17 mouse cellular contexts compared by ENCODE assay signal in the genomic region with DNA sequence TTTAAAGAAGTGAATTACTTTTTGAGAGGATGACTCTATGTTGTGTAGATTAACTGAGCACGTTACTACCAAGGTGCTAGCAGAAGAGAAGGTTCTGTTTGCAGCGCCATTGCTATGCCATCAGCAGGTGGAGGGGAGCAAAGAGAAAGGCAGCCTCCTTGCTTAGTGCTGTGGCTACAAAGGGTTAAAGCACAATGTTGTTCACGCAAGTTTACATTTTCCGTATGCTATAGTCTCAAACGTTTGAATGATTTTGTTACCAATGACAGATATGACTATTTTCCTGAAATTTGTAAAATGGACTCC.
DNase-seq lines count a peak whose midpoint lies in the region; ATAC-seq and TF ChIP-seq lines count a peak whose summit lies in the region.
"Had no signal": no experiment of that assay in that cellular context is flagged by ENCODE, and none has a peak within 500 bp of the region (broad histone marks: within the 10 kb centered on the region; RNA-seq: fewer than 3 reads in every experiment).

No protein-coding gene starts in this region.

- H3K9me3 ChIP-seq in forebrain, postnatal 0 days (ENCODE audit: low read length), result no peaks in the 10 kb centered on the region
- no peaks in the 10 kb centered on the region for H3K9me3 ChIP-seq in limb, embryonic 15.5 days
- no peaks in the 10 kb centered on the region for H3K9me3 ChIP-seq in neural tube, embryonic 12.5 days

- H3K27ac ChIP-seq in layer of hippocampus, adult 2 months, result peak overlapping the region; percentile 49; the same call in 1 of the 2 replicates
- no peak overlapping the region for H3K27ac ChIP-seq in forebrain, postnatal 0 days (ENCODE audit: low read depth, low read length)
- no peak overlapping the region for H3K27ac ChIP-seq in limb, embryonic 15.5 days
- H3K27ac ChIP-seq in neural tube, embryonic 12.5 days, result no peak overlapping the region
- H3K27ac ChIP-seq: macrophage had no signal

- 26% methylated on average over 5 of the region's 5 CpGs for WGBS in forebrain, postnatal 0 days
- WGBS in limb, embryonic 15.5 days, result 47% methylated on average over 5 of the region's 5 CpGs
- 70% methylated on average over 5 of the region's 5 CpGs for WGBS in neural tube, embryonic 12.5 days

- no peak for DNase-seq in layer of hippocampus, adult 2 months (ENCODE audit: low spot score in 2 of 2)
- no peak for DNase-seq in layer of hippocampus, adult 9-10 months (ENCODE audit: low spot score)
- no peak for DNase-seq in forebrain, postnatal 0 days
- no peak for DNase-seq in layer of hippocampus, postnatal 36 days
- DNase-seq in gastrocnemius, postnatal 10 days, result no peak
- DNase-seq: cerebellum, adult 9-11 months; heart, postnatal 10 days; kidney, postnatal 10 days; layer of hippocampus, adult 9-11 months; left cerebral cortex, postnatal 4 days; liver, postnatal 0 days; thymus, adult 2 months had no signal

- H3K4me3 ChIP-seq in layer of hippocampus, adult 2 months, result peak overlapping the region; percentile 43
- peak overlapping the region; percentile 8; the same call in 1 of the 2 replicates for H3K4me3 ChIP-seq in forebrain, postnatal 0 days (ENCODE audit: low read depth, low read length)
- no peak overlapping the region for H3K4me3 ChIP-seq in limb, embryonic 15.5 days
- no peak overlapping the region for H3K4me3 ChIP-seq in neural tube, embryonic 12.5 days

- H3K4me1 ChIP-seq in forebrain, postnatal 0 days (ENCODE audit: insufficient read depth), result peaks cover 12% of the 10 kb centered on the region
- peaks cover 5% of the 10 kb centered on the region; the same call in 1 of the 2 replicates for H3K4me1 ChIP-seq in limb, embryonic 15.5 days
- H3K4me1 ChIP-seq in neural tube, embryonic 12.5 days, result peaks cover 19% of the 10 kb centered on the region

- no peaks in the 10 kb centered on the region for H3K36me3 ChIP-seq in forebrain, postnatal 0 days (ENCODE audit: insufficient read depth)
- no peaks in the 10 kb centered on the region for H3K36me3 ChIP-seq in limb, embryonic 15.5 days
- no peaks in the 10 kb centered on the region for H3K36me3 ChIP-seq in neural tube, embryonic 12.5 days

- ATAC-seq in forebrain, postnatal 0 days, result peak; percentile 47; the same call in 1 of the 2 replicates
- no peak for ATAC-seq in limb, embryonic 15.5 days (ENCODE audit: insufficient number of reproducible peaks, low FRiP score, low TSS enrichment, low read depth)
- ATAC-seq in neural tube, embryonic 12.5 days (ENCODE audit: low FRiP score, low read depth), result peak; percentile 30; the same call in 1 of the 2 replicates
- no peak for ATAC-seq in megakaryocyte, adult 5-6 weeks (ENCODE audit: poor library complexity, severe bottlenecking)
- ATAC-seq: activated CD4-positive, CD25-positive, alpha-beta regulatory T cell, adult 4 months; liver, postnatal 0 days had no signal

- TF ChIP-seq CTCF in layer of hippocampus, adult 2 months (conservative IDR thresholded peaks at IDR 0.05), result no peak
- TF ChIP-seq CTCF in forebrain, postnatal 0 days (IDR thresholded peaks at IDR 0.05; ENCODE audit: low read depth), result no peak

- no peak overlapping the region for H3K9ac ChIP-seq in forebrain, postnatal 0 days
- H3K9ac ChIP-seq in limb, embryonic 15.5 days, result no peak overlapping the region
- no peak overlapping the region for H3K9ac ChIP-seq in neural tube, embryonic 12.5 days
- H3K9ac ChIP-seq: liver, postnatal 0 days had no signal

- H3K4me2 ChIP-seq in forebrain, postnatal 0 days (ENCODE audit: low read depth), result peak overlapping the region; percentile 41
- H3K4me2 ChIP-seq in limb, embryonic 15.5 days, result 0 out of 2 replicates have a peak overlapping the region, but pooled peaks have one; percentile 22
- peak overlapping the region; percentile 40 for H3K4me2 ChIP-seq in neural tube, embryonic 12.5 days (replicated peaks)

- H3K27me3 ChIP-seq in forebrain, postnatal 0 days (ENCODE audit: insufficient read depth, low read length), result no peaks in the 10 kb centered on the region
- no peaks in the 10 kb centered on the region for H3K27me3 ChIP-seq in limb, embryonic 15.5 days
- no peaks in the 10 kb centered on the region for H3K27me3 ChIP-seq in neural tube, embryonic 12.5 days (replicated peaks)

Comparison
In these comparisons a context has a peak if more than half of its experiments do, and no peak if none do; other contexts are left out.
1. H3K4me3 ChIP-seq: peak in layer of hippocampus, adult 2 months (single experiment) and forebrain, postnatal 0 days (single experiment); none in limb, embryonic 15.5 days (single experiment) and neural tube, embryonic 12.5 days (single experiment).
2. ATAC-seq: peak in forebrain, postnatal 0 days (single experiment) and neural tube, embryonic 12.5 days (single experiment); none in limb, embryonic 15.5 days (single experiment) and megakaryocyte, adult 5-6 weeks (single experiment).
3. Peak in every context shown above with its lines, with median percentiles within 50 percentile points of each other: H3K4me2 ChIP-seq.